Mouse (Mus musculus) lung, embryonic 14.5 days (tissue): ENCODE results near the gene Gm28038. TPM values are rescaled to one million over a fixed set of nuclear protein-coding genes. Genes with fewer than 3 reads are reported as not detected.

Experiments
- ATAC-seq: fragments of 200-750 bp; cut with Nextera tagmentation; 2 replicates; pipeline ENCODE4 v1.8.0; 2017; ENCODE audit warnings: mild to moderate bottlenecking, moderate TSS enrichment, moderate library complexity; ENCODE audit not compliant: insufficient read depth
- DNase-seq: peaks from one replicate; pipeline ENCODE4 v3.0.0-alpha.2; 2015
- H3K27ac ChIP-seq: fragments of 300-500 bp; sonication (generic); 2 replicates; pipeline ENCODE4 v1.5.1; 2014; ENCODE audit warnings: low read depth, mild to moderate bottlenecking, moderate library complexity
- H3K27me3 ChIP-seq: fragments of 300-500 bp; sonication (generic); 2 replicates; pipeline ENCODE4 v1.6.1; 2014; ENCODE audit warnings: low read length, control low read depth; ENCODE audit not compliant: insufficient read depth
- H3K36me3 ChIP-seq: fragments of 300-500 bp; sonication (generic); 2 replicates; pipeline ENCODE4 v1.6.1; 2014; ENCODE audit warnings: control low read depth; ENCODE audit not compliant: insufficient read depth
- H3K4me1 ChIP-seq: fragments of 300-500 bp; sonication (generic); 2 replicates; pipeline ENCODE4 v1.6.1; 2014; ENCODE audit warnings: antibody characterized with exemption, control low read depth; ENCODE audit not compliant: insufficient read depth
- H3K4me2 ChIP-seq: fragments of 300-500 bp; sonication (generic); 2 replicates; pipeline ENCODE4 v1.6.1; 2014; ENCODE audit warnings: mild to moderate bottlenecking
- H3K4me3 ChIP-seq: fragments of 300-500 bp; sonication (generic); 2 replicates; pipeline ENCODE4 v1.5.1; 2014; ENCODE audit warnings: low read depth, low read length
- H3K9ac ChIP-seq: fragments of 300-500 bp; sonication (generic); 2 replicates; pipeline ENCODE4 v1.6.1; 2014
- H3K9me3 ChIP-seq: fragments of 300-500 bp; sonication (generic); 2 replicates; pipeline ENCODE4 v1.6.1; 2016; ENCODE audit warnings: low read depth, low read length, control low read depth
- CTCF ChIP-seq: IDR thresholded peaks from 2 replicates; pipeline ENCODE4 v1.5.1; 2016; ENCODE audit warnings: antibody characterized with exemption, low read depth
- WGBS: fragments of 180-500 bp; shearing (Covaris S2); extraction: QIAGEN DNeasy Blood & Tissue Kit; methylation state at CpG from one replicate; pipeline ENCODE4 v1.1.7; 2014; 5-methylcytosine and 5-hydroxymethylcytosine counted together
- polyA plus RNA-seq: library from polyadenylated mRNA; unstranded; fragments of >200 nt; fragmentation: Nextera tagmentation; extraction: Ambion mirVana; gene quantifications from 2 replicates; pipeline ENCODE4 v1.2.1, GENCODE M21; 2014

Gene Gm28038
- polyA plus RNA-seq, 1 experiment from 2014 or later, result not detected

DNA sequence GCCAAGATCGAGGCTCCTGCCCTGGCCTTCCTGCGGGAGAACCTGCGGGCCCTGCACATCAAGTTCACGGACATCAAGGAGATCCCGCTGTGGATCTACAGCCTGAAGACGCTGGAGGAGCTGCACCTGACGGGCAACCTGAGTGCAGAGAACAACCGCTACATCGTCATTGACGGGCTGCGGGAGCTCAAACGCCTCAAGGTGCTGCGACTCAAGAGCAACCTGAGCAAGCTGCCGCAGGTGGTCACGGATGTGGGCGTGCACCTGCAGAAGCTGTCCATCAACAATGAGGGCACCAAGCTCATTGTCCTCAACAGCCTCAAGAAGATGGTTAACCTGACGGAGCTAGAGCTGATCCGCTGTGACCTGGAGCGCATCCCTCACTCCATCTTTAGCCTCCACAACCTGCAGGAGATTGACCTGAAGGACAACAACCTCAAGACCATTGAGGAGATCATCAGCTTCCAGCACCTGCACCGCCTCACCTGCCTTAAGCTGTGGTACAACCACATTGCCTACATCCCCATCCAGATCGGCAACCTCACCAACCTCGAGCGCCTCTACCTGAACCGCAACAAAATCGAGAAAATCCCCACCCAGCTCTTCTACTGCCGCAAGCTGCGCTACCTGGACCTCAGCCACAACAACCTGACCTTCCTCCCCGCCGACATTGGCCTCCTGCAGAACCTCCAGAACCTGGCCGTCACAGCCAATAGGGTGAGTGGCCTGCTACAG, 24.1 kb upstream of the Gm28038 start:
- H3K4me3 ChIP-seq, result no peak overlapping the region
- ATAC-seq, result no peak
- H3K9me3 ChIP-seq, result no peaks in the 10 kb centered on the region
- TF ChIP-seq CTCF, result no peak
- H3K27ac ChIP-seq, result no peak overlapping the region
- H3K9ac ChIP-seq, result no peak overlapping the region
- H3K36me3 ChIP-seq, result peaks cover 73% of the 10 kb centered on the region
- H3K4me1 ChIP-seq, result no peaks in the 10 kb centered on the region
- H3K27me3 ChIP-seq, result no peaks in the 10 kb centered on the region
- no peak for DNase-seq
- H3K4me2 ChIP-seq, result no peak overlapping the region
- WGBS, result 95% methylated on average over 30 of the region's 30 CpGs

DNA sequence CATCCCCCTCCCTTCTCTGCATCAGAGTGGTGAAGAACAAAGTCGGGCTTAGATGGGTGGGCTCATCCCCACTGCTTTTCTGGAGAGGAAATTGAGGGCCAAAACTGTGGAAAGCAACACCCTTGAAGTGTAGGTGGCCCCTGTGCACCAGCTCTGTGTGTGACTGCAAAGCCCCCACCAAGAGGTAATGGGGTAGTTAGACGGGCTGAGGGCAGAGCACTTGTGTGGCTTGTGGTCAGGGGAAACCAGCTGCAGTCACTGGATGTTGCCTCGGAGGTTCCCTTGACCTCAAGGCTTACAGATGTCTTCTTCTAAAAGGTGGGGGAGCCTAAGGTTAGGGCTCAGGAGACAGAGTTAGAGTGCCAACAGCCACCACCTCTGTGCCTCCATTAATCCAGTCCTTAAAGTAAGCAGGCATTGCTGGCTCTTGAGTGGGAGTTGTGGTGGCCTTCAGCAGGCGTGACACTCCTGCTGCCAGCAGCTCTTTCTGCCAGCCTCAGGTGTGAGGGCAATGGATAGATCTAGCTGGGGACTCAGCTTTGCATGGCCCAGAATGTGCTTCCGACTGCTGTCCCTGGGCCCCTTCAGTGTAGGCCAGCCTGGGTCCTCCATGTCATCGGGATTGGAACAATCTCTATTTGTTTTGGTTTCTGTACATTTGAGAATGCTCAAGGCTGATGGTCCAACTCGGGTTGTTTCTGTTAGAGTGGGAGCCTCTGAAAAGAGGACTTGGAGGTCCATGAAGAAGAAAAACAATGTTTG, 23.0 kb upstream of the Gm28038 start:
- no peak for TF ChIP-seq CTCF
- H3K27ac ChIP-seq, result no peak overlapping the region
- H3K36me3 ChIP-seq, result peaks cover 75% of the 10 kb centered on the region
- DNase-seq (no peak), ATAC-seq (no peak)
- no peaks in the 10 kb centered on the region for H3K27me3 ChIP-seq
- no peak overlapping the region for H3K4me3 ChIP-seq
- no peak overlapping the region for H3K9ac ChIP-seq
- H3K4me1 ChIP-seq, result no peaks in the 10 kb centered on the region
- WGBS, result 82% methylated on average over 7 of the region's 7 CpGs
- H3K9me3 ChIP-seq, result no peaks in the 10 kb centered on the region
- no peak overlapping the region for H3K4me2 ChIP-seq

DNA sequence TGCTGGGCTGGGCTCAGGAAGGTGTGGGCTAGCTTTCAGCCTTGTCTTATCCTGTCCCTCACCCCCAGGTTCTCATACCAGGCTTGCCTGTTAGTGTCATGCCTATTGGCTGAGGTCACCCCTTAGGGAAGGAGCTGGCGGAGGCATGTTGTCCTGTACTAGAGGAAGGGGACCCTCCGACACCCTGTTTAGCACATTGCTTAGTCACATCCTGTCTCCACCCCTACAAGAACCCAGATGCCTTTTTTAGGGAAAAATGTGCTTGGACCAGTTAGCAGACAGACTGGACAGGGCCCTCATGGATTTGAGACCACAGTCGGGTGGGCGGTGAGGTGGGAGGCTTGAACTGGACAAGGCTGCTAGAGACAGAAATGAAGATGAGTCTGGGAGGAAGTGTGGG, 22.2 kb upstream of the Gm28038 start:
- peak overlapping the region; percentile 42; the same call in 1 of the 2 replicates for H3K27ac ChIP-seq
- peak; percentile 18 for DNase-seq
- no peak overlapping the region; the same call in 1 of the 2 replicates for H3K9ac ChIP-seq
- H3K27me3 ChIP-seq, result no peaks in the 10 kb centered on the region
- no peak for TF ChIP-seq CTCF
- ATAC-seq, result no peak; the same call in 1 of the 2 replicates
- H3K4me2 ChIP-seq, result no peak overlapping the region
- no peaks in the 10 kb centered on the region for H3K4me1 ChIP-seq
- peaks cover 82% of the 10 kb centered on the region for H3K36me3 ChIP-seq
- no peaks in the 10 kb centered on the region for H3K9me3 ChIP-seq
- H3K4me3 ChIP-seq, result no peak overlapping the region
- WGBS, result 67% methylated on average over 4 of the region's 4 CpGs

DNA sequence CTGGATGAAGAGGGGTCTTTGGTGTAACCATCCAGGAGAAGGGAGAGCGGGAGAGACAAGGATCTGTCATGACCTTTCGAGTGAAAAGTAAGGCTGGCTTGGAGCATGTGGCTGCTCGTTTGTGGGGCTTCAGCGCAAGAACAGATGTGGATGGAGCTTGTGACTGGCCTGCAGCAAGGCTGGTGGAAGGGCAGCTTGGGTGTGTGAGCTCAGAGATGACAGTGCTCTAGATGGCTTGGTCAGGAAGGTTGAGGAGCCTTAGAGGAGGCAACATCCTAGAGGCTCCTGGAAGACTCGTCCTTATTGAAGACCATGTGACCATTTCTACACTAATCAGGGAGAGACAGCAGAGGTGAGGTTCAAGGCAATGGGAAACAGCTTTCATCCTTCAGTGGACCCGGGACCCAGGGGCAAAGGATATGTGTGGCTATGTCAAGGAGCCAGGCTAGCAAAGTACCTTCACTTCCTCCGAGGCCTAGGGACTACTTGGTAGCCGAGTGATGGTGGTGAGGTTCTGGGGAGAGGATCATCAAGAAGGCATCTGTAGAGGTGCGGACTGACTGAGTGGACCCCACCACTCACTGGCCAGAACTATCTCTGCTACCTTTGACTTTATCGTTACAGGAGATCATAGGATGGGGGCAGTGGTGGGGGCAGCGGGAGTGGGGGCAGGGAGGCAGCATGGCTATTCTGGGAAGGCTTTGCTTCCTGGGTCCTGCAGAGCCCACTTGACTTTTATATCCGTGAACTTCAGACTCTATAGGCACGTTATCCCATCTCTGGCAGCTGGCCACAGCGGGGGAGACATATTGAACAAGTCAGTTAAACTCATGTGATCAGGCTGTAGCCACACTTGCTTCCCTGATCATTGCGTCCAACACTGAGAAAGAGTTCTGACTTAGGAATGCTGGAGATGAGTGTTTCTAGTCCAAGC, 21.4 kb upstream of the Gm28038 start:
- Histone ChIP-seq H3K9ac (no peak overlapping the region; the same call in 1 of the 2 replicates), H3K27ac (peak overlapping the region; percentile 42; the same call in 1 of the 2 replicates), H3K27me3 (no peaks in the 10 kb centered on the region), H3K9me3 (no peaks in the 10 kb centered on the region), H3K4me1 (no peaks in the 10 kb centered on the region), H3K4me2 (no peak overlapping the region), H3K4me3 (no peak overlapping the region), H3K36me3 (peaks cover 90% of the 10 kb centered on the region)
- DNase-seq, result no peak
- no peak for ATAC-seq
- 81% methylated on average over 15 of the region's 15 CpGs for WGBS
- no peak for TF ChIP-seq CTCF

DNA sequence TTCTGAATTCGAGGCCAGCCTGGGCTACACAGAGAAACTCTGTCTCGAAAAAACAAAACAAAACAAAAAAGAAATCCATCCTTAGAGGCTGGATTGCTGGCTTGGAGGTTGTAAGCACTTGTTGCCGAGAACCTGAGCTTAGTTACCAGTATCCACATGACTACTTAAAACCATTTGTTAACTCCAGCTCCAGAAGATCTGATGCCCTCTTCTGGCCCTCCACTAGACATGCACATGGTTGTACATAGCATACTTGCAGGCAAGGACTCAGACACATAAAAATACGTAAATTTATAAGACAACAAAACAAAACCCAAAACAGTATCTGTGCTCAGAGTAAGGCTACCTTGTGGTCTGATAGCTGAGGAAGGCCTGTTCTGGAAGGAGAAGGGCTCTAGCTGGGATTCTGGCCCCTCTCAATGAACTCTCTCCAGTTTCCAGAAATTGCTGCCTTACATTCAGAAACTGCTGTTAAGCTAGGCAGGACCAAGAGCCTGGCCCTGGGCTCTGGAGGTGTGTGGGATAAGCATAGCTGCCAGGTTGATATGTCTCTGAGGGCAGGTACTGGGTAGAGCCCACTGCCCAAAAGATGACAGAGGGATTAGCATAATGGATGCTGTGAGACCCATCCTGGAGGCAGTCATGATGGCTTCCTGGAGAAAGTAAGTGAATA, 19.6 kb upstream of the Gm28038 start:
- Histone ChIP-seq H3K36me3 (peaks cover 82% of the 10 kb centered on the region), H3K9me3 (no peaks in the 10 kb centered on the region), H3K9ac (no peak overlapping the region), H3K27me3 (no peaks in the 10 kb centered on the region), H3K4me3 (no peak overlapping the region), H3K4me1 (peaks cover 11% of the 10 kb centered on the region; the same call in 1 of the 2 replicates), H3K27ac (no peak overlapping the region), H3K4me2 (no peak overlapping the region)
- 84% methylated on average over 4 of the region's 4 CpGs for WGBS
- ATAC-seq, result no peak
- 0 out of 2 replicates have a peak, but pooled peaks have one; percentile 13 for TF ChIP-seq CTCF
- no peak for DNase-seq
